Mouse (Mus musculus) midbrain, embryonic 11.5 days (tissue): ENCODE measurements around the gene Map4k5. TPM values are rescaled to one million over a fixed set of nuclear protein-coding genes. Genes with fewer than 3 reads are reported as not detected.

Source experiments
- ATAC-seq: fragments of 200-750 bp; cut with Nextera tagmentation; 2 replicates; pipeline ENCODE4 v1.8.0; 2017; ENCODE audit warnings: moderate TSS enrichment, moderate library complexity; ENCODE audit not compliant: low FRiP score
- DNase-seq: peaks from one replicate; pipeline ENCODE4 v3.0.0; 2015; ENCODE audit warnings: low spot score; ENCODE audit errors: missing footprints
- H3K27ac ChIP-seq: fragments of 300-500 bp; sonication (generic); 2 replicates; pipeline ENCODE4 v1.5.1; 2014; ENCODE audit warnings: low read depth, low read length
- H3K27me3 ChIP-seq: fragments of 300-500 bp; sonication (generic); 2 replicates; pipeline ENCODE4 v1.6.1; 2014; ENCODE audit warnings: mild to moderate bottlenecking, low read length, moderate library complexity, mixed read lengths; ENCODE audit not compliant: control insufficient read depth, insufficient read depth
- H3K36me3 ChIP-seq: fragments of 300-500 bp; sonication (generic); 2 replicates; pipeline ENCODE4 v1.6.1; 2014; ENCODE audit warnings: mild to moderate bottlenecking, low read length, moderate library complexity, mixed read lengths; ENCODE audit not compliant: control insufficient read depth, insufficient read depth
- H3K4me1 ChIP-seq: fragments of 300-500 bp; sonication (generic); 2 replicates; pipeline ENCODE4 v1.6.1; 2014; ENCODE audit warnings: low read length; ENCODE audit not compliant: control insufficient read depth, insufficient read depth
- H3K4me2 ChIP-seq: fragments of 300-500 bp; sonication (generic); 2 replicates; pipeline ENCODE4 v1.6.1; 2014; ENCODE audit warnings: mild to moderate bottlenecking, moderate library complexity
- H3K4me3 ChIP-seq: fragments of 300-500 bp; sonication (generic); 2 replicates; pipeline ENCODE4 v1.5.1; 2014; ENCODE audit warnings: low read depth, low read length
- H3K9ac ChIP-seq: fragments of 300-500 bp; sonication (generic); 2 replicates; pipeline ENCODE4 v1.6.1; 2014; ENCODE audit warnings: low read length
- H3K9me3 ChIP-seq: fragments of 300-500 bp; sonication (generic); 2 replicates; pipeline ENCODE4 v1.6.1; 2016; ENCODE audit warnings: low read length; ENCODE audit not compliant: control insufficient read depth
- WGBS: fragments of 180-500 bp; shearing (Covaris S2); extraction: QIAGEN DNeasy Blood & Tissue Kit; methylation state at CpG from one replicate; pipeline ENCODE4 v1.1.7; 2014; 5-methylcytosine and 5-hydroxymethylcytosine counted together
- polyA plus RNA-seq: library from polyadenylated mRNA; unstranded; fragments of >200 nt; fragmentation: Nextera tagmentation; extraction: Ambion mirVana; gene quantifications from 2 replicates; pipeline ENCODE4 v1.2.1, GENCODE M21; 2014

Gene Map4k5
- polyA plus RNA-seq, 1 experiment from 2014 or later: 27.7 TPM

DNA sequence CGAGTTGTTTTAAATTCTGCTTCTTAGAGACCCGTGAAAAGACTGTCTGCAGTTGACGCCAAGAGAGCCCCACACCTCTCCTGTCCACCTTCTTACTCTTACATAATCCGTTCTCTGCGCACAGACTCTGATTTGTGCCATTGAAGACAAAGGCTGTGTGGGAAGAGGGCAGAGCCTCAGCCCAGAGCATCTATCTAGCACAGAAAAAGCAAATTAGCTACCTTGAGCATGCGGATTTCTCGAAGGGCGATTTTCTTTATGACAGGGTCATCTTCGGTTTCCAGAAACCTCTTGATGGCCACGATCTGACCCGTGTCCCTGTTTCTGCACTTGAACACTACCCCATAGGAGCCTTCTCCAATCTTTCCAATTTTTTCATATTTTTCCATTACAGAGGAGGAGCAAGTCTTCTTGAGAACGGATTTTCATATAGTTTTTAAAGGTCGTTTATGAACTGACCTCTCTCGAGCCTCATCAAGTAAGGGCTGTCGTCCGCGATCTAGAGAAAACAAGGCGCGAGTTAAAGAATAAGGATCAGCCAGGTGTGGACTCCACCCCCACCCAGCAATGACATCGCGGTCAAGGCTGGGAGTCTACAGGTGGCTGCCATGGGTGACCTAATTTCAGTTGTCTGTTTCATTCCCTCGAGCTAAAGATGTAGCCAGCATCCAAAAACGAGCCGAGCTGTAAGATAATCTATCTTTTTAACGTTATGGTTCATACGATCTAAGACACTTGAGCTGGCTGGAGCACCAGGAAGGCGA lies 103.1 kb downstream of the Map4k5 start:
- H3K9ac ChIP-seq: peak overlapping the region; percentile 62
- no peaks in the 10 kb centered on the region for H3K9me3 ChIP-seq
- peak overlapping the region; percentile 96 for H3K4me2 ChIP-seq
- H3K27ac ChIP-seq: no peak overlapping the region
- H3K36me3 ChIP-seq: no peaks in the 10 kb centered on the region
- WGBS: 32% methylated on average over 27 of the region's 27 CpGs
- peaks cover 6% of the 10 kb centered on the region for H3K4me1 ChIP-seq
- H3K27me3 ChIP-seq: 0 out of 2 replicates have a peak, but pooled peaks cover 2% of the 10 kb centered on the region
- DNase-seq: peak; percentile 84
- peak overlapping the region; percentile 53 for H3K4me3 ChIP-seq
- peak; percentile 18; the same call in 1 of the 2 replicates for ATAC-seq

DNA sequence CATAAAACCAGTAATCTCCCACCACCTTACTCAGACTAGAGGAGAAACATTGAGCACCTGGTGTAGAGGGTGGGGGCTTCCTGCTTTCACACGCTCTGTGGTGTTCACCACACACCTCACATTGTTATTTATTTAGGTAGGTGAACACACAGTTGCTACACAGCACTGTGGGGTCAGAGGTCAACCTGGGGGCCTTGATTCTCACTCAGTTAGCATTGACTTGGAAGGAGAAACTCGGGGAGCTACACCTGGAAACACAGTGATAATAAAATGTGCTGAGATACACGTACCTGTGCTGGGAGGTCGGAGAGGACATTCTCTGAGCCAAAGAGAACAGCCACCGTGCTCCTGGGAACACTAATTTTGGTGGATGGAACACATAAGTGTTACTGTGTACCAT lies 104.6 kb downstream of the Map4k5 start:
- Histone ChIP-seq H3K27ac (no peak overlapping the region), H3K4me3 (no peak overlapping the region), H3K36me3 (no peaks in the 10 kb centered on the region), H3K27me3 (0 out of 2 replicates have a peak, but pooled peaks cover 2% of the 10 kb centered on the region), H3K9ac (no peak overlapping the region), H3K4me2 (no peak overlapping the region), H3K4me1 (peaks cover 6% of the 10 kb centered on the region), H3K9me3 (no peaks in the 10 kb centered on the region)
- DNase-seq (no peak), ATAC-seq (no peak)
- 93% methylated on average over 5 of the region's 5 CpGs for WGBS

DNA sequence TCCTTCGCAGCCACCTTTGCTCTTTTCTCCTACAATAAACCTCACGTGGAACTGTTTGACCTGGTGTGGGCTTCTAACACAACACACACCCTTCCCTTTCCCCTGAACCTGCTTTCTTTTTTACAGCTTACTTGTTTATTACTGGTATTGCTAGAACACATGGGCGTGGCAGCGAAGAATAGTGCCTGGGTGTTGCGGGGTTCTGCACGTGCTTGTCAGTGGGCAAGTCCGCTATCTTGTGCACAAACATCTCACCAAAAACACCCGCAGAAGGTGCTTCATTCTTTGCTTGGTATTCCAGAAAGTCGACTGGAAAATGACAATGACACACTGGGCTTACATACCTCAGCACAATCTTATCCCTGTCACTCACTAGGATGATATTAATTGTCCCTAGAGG lies 107.5 kb downstream of the Map4k5 start:
- Histone ChIP-seq H3K4me1 (no peaks in the 10 kb centered on the region), H3K36me3 (no peaks in the 10 kb centered on the region), H3K9me3 (no peaks in the 10 kb centered on the region), H3K4me3 (no peak overlapping the region), H3K4me2 (no peak overlapping the region), H3K9ac (no peak overlapping the region), H3K27me3 (0 out of 2 replicates have a peak, but pooled peaks cover 2% of the 10 kb centered on the region), H3K27ac (no peak overlapping the region)
- DNase-seq (no peak), ATAC-seq (no peak)
- 91% methylated on average over 9 of the region's 9 CpGs for WGBS

DNA sequence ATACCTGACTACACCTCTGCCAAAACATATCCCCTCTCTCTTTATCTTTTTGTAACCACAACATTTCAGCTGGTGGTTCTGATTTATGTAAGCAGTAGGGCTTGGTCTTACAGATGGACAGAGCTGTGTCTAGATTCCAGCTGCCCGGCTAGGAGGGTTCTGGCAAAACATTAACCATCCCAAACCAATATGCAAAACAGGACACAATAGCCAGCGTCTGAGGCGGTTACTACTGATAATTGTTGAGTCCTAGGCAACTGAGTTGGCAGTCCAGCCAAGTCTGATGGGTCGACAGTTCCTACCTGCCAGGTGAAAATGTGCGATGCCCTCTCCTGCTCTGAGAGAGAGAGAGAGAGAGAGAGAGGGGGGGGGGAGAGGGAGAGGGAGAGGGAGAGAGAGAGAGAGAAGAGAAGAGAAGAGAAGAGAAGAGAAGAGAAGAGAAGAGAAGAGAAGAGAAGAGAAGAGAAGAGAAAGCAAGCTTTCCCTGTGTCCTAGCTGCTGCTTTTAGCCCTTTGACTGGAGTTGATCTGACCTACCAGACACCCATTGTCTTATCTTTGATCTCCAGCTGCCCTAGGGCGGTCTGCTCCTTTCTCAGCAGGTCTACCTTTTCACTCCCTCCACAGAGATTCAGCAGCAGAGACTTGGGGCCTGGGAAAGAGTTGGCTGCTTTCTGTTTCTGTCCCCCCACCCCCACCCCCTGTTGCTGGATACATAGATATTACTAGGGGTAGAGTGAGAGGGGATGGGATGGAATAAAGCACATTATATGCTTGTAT lies 109.6 kb downstream of the Map4k5 start:
- H3K27ac ChIP-seq: no peak overlapping the region
- WGBS: 56% methylated on average over 6 of the region's 6 CpGs
- no peaks in the 10 kb centered on the region for H3K36me3 ChIP-seq
- no peak overlapping the region for H3K4me3 ChIP-seq
- H3K4me1 ChIP-seq: no peaks in the 10 kb centered on the region
- H3K9me3 ChIP-seq: no peaks in the 10 kb centered on the region
- no peak for DNase-seq
- H3K9ac ChIP-seq: no peak overlapping the region
- no peak overlapping the region for H3K4me2 ChIP-seq
- no peaks in the 10 kb centered on the region for H3K27me3 ChIP-seq
- no peak for ATAC-seq

DNA sequence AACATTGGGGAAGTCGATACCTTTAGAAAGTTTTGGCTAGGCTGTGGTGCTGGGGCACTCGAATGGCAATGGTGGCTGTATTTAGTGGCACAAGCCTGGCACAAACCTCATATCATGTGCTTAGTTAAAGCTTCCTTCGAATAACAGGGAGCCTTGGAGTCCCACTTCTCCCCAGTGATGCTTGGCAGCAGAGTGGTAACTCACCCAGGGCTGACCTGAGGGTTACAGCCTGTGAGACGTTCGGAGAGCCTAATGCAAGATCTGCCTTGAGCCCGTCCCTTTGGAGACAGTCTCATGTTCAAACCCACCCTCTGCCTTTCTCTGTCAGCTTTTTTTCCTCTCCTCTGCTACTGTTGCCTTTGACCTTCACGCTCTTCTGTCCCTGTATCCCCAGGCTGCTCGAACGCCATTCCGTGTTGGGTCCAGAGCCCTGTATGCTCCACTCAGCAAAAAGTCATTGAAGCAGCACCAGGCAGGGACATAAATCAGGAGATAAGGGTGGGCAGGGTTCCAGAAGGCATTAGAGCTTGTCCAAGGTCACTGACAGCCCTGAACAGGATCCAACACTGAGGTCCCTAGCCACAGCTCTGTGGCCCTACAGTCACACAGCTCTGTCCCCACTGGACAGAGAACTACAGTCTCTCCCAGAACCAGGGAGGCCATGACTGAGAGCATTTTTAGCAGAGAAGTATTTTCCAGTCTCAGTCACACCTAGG lies 110.9 kb downstream of the Map4k5 start:
- no peak for ATAC-seq
- no peaks in the 10 kb centered on the region for H3K36me3 ChIP-seq
- no peak overlapping the region for H3K27ac ChIP-seq
- DNase-seq: no peak
- 84% methylated on average over 10 of the region's 10 CpGs for WGBS
- no peak overlapping the region for H3K4me2 ChIP-seq
- no peaks in the 10 kb centered on the region for H3K27me3 ChIP-seq
- H3K9me3 ChIP-seq: no peaks in the 10 kb centered on the region
- H3K9ac ChIP-seq: no peak overlapping the region
- no peak overlapping the region for H3K4me3 ChIP-seq
- H3K4me1 ChIP-seq: no peaks in the 10 kb centered on the region

DNA sequence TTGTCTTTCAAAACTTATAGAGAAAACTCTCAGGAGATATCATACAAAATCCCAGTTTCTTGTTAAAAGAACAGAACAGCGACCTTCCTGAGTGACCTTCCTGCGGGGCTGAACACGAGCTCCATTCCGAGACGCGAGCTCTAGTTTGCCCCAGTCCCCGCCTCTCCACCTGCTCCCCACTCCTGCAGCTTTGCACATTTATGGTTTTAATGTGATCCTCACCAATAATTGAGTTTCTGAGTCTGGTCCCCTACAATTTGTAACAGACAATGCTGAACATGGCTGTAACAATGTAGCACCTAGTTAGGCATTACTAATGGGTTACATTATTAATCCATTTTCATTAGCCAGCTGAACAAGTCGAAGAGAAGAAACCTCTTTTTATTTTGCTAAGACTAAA lies 111.5 kb downstream of the Map4k5 start:
- no peaks in the 10 kb centered on the region for H3K27me3 ChIP-seq
- H3K36me3 ChIP-seq: no peaks in the 10 kb centered on the region
- no peaks in the 10 kb centered on the region for H3K9me3 ChIP-seq
- H3K27ac ChIP-seq: no peak overlapping the region
- ATAC-seq (no peak), DNase-seq (no peak)
- H3K4me3 ChIP-seq: no peak overlapping the region
- 84% methylated on average over 8 of the region's 8 CpGs for WGBS
- H3K4me1 ChIP-seq: no peaks in the 10 kb centered on the region
- H3K9ac ChIP-seq: no peak overlapping the region
- H3K4me2 ChIP-seq: no peak overlapping the region

DNA sequence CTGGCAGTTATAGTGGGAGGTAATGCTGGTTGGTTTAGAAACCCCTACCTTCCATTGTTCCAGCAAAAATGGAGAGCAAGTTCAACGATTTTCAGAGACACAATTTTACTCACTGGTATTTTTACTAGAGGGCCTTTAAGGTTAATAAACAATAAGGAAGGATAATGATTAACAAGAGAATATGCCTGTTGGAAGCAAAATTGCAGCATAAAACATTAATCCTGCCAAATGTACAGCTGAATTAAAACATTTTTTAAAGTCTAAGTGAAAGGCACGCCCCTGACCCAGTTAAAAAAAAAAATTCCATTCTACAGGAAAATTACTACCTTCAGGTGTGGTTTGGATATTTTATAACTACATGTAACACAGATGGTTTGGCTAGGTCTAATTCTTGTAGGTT lies 115.0 kb downstream of the Map4k5 start:
- Histone ChIP-seq H3K9ac (no peak overlapping the region), H3K9me3 (no peaks in the 10 kb centered on the region), H3K4me1 (no peaks in the 10 kb centered on the region), H3K4me2 (no peak overlapping the region), H3K4me3 (no peak overlapping the region), H3K36me3 (no peaks in the 10 kb centered on the region), H3K27me3 (no peaks in the 10 kb centered on the region), H3K27ac (no peak overlapping the region)
- DNase-seq (peak; percentile 2), ATAC-seq (no peak)
- WGBS: 77% methylated on average over 2 of the region's 2 CpGs

DNA sequence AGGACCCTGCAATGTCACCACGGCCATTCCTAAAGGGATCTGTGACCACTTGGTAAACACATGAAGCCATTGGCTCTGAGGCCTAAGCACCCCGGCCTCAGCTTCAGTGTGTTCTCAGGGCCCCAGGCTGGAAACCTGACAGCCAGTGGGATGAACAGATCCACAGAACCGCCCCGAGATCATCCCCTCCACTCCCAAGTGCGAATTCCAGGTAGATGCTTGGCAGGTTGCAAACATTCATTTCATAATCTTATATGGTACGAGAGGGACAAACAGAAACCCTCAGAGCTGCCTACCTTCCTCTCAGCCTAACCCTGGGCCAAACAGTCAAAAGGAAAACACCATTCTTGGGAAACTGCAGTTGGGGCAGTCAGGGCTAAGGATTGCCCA lies 115.7 kb downstream of the Map4k5 start:
- Histone ChIP-seq H3K36me3 (no peaks in the 10 kb centered on the region), H3K27me3 (no peaks in the 10 kb centered on the region), H3K27ac (no peak overlapping the region), H3K9me3 (no peaks in the 10 kb centered on the region), H3K9ac (no peak overlapping the region), H3K4me2 (no peak overlapping the region), H3K4me3 (no peak overlapping the region), H3K4me1 (no peaks in the 10 kb centered on the region)
- WGBS: 86% methylated on average over 6 of the region's 6 CpGs
- no peak for ATAC-seq
- no peak for DNase-seq
